Mouse (Mus musculus): ENCODE results near the gene 4930412O13Rik. TPM values are rescaled to one million over a fixed set of nuclear protein-coding genes. Genes with fewer than 3 reads are reported as not detected.

The 4930412O13Rik gene
- total and polyA plus RNA-seq, 3 experiments: not detected

GRCm38 (mm10) chr2:9883803-9884532 lies 2.9 kb downstream of the 4930412O13Rik start:
- in situ Hi-C loops (cut with MboI; ENCODE audit: low pct_ligation_motif_present, low pct_unique_long_range_greater_than_20kb, low sequenced_read_pairs): loop anchor here (25.0 kb wide), 1 partner anchor 422 kb away; no protein-coding TSS in a partner anchor

DNA sequence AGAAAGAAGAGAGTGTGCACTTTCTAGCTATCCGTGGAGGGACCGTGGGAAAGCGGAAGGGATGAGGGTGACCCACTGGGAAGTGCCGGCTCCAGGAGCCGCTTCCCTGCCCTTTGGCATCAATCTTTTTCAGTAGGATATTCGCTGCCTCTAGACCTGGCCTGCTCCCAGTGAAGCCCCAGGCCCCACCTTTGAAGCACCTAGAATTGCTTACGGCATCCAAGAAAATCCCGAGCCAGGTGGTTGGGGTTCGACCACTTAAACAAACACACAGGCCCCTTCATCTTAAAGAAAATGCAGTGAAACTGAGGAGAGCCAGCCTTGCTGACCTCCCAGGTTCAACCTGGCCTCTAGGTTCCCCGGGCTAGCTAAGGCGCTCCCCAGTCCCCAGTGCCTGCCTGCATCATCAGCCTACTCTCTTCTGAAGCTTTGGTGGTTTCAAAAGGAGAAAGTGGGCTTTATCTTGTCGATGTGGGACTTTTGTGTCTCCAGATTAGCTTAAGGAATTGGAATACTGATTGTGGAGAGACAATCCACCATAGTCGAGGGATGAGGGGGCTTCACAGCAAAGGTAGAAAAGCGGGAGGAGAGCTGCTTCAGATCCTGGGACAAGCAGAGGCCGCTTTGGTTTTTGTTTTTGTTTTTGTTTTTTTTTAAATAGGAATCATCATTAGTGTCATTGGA lies 3.6 kb downstream of the 4930412O13Rik start:
- in situ Hi-C loops (cut with MboI; ENCODE audit: low pct_ligation_motif_present, low pct_unique_long_range_greater_than_20kb, low sequenced_read_pairs) (loop anchor here (5.0 to 25.0 kb wide), 2 partner anchors 123 to 422 kb away; no protein-coding TSS in a partner anchor), dilution Hi-C loops (cut with MboI; ENCODE audit: extremely low pct_ligation_motif_present, extremely low pct_unique_long_range_greater_than_20kb, low sequenced_read_pairs) (no loop called here)
- TF ChIP-seq EP300 (IDR thresholded peaks at IDR 0.05; ENCODE audit: low read length) (no peak), MXI1 (IDR thresholded peaks at IDR 0.05; ENCODE audit: low read depth, low read length) (no peak), SIN3A (IDR thresholded peaks at IDR 0.05; ENCODE audit: low read length) (no peak), NRF1 (IDR thresholded peaks at IDR 0.05; ENCODE audit: low read depth, low read length) (no peak), ZC3H11A (IDR thresholded peaks at IDR 0.05; ENCODE audit: low read depth, low read length) (no peak), RAD21 (IDR thresholded peaks at IDR 0.05; ENCODE audit: low read depth, low read length) (no peak), POLR2AphosphoS2 (IDR thresholded peaks at IDR 0.05; ENCODE audit: low read depth, low read length) (no peak), ZNF384 (IDR thresholded peaks at IDR 0.05; ENCODE audit: low read depth, low read length) (no peak), HCFC1 (IDR thresholded peaks at IDR 0.05; ENCODE audit: low read depth, low read length) (no peak), NELFE (IDR thresholded peaks at IDR 0.05; ENCODE audit: low read depth, low read length) (no peak), PAX5 (IDR thresholded peaks at IDR 0.05; ENCODE audit: low read length) (no peak), SMC3 (IDR thresholded peaks at IDR 0.05; ENCODE audit: low read depth, low read length) (no peak), USF2 (conservative IDR thresholded peaks at IDR 0.05; ENCODE audit: low read depth, low read length) (no peak), TBP (conservative IDR thresholded peaks at IDR 0.05; ENCODE audit: low read depth, low read length) (no peak), ETS1 (conservative IDR thresholded peaks at IDR 0.05; ENCODE audit: low read depth, low read length) (no peak), CHD1 (IDR thresholded peaks at IDR 0.05; ENCODE audit: low read depth, low read length) (no peak), TCF12 (IDR thresholded peaks at IDR 0.05; ENCODE audit: low read depth, low read length) (no peak), MYC (IDR thresholded peaks at IDR 0.05; ENCODE audit: low read depth, low read length) (no peak), JUND (conservative IDR thresholded peaks at IDR 0.05; ENCODE audit: low read depth, low read length) (no peak), JUN (IDR thresholded peaks at IDR 0.05; ENCODE audit: insufficient read depth, low read depth, low read length) (no peak)
- no peak for DNase-seq (ENCODE audit: extremely low read depth)
- Histone ChIP-seq H3K79me2 (replicated peaks; ENCODE audit: control insufficient read depth, extremely low read depth, insufficient read depth, poor library complexity, severe bottlenecking) (no peaks in the 10 kb centered on the region), H3K9me3 (replicated peaks; ENCODE audit: low read length) (no peaks in the 10 kb centered on the region), H3K27ac (ENCODE audit: insufficient read depth, low read depth) (no peak overlapping the region), H3K9ac (ENCODE audit: insufficient read depth, low read depth) (no peak overlapping the region), H3K4me2 (ENCODE audit: insufficient read depth, low read depth, poor library complexity, severe bottlenecking) (no peak overlapping the region), H3K36me3 (replicated peaks in 1 of 2; ENCODE audit: control insufficient read depth in 1 of 2, insufficient read depth in 1 of 2, low read length in 1 of 2) (no peaks in the 10 kb centered on the region), H3K4me3 (replicated peaks in 1 of 3; ENCODE audit: low read depth in 2 of 3, low read length in 2 of 3, poor library complexity in 1 of 3) (no peak overlapping the region), H3K27me3 (replicated peaks) (no peaks in the 10 kb centered on the region), H3K4me1 (ENCODE audit: control insufficient read depth in 1 of 2, insufficient read depth in 2 of 2) (no peaks in the 10 kb centered on the region)

More at GRCm38 (mm10) chr2:9883803-9884532, 2.9 kb downstream of the 4930412O13Rik start:
- TF ChIP-seq MXI1 (IDR thresholded peaks at IDR 0.05; ENCODE audit: low read depth, low read length) (no peak), NELFE (IDR thresholded peaks at IDR 0.05; ENCODE audit: low read depth, low read length) (no peak), MAX (IDR thresholded peaks at IDR 0.05; ENCODE audit: low read length) (no peak), IRF4 (IDR thresholded peaks at IDR 0.05; ENCODE audit: low read depth, low read length) (no peak), HCFC1 (IDR thresholded peaks at IDR 0.05; ENCODE audit: low read depth, low read length) (no peak), ZKSCAN1 (IDR thresholded peaks at IDR 0.05; ENCODE audit: borderline replicate concordance, low read depth, low read length) (no peak), POLR2A (IDR thresholded peaks at IDR 0.05; ENCODE audit: low read depth, low read length) (no peak), MYC (IDR thresholded peaks at IDR 0.05; ENCODE audit: low read depth, low read length) (no peak), POLR2AphosphoS2 (IDR thresholded peaks at IDR 0.05; ENCODE audit: low read depth, low read length) (no peak), EP300 (IDR thresholded peaks at IDR 0.05; ENCODE audit: low read length) (no peak)
- no peaks in the 10 kb centered on the region for H3K27me3 ChIP-seq (replicated peaks)
- H3K36me3 ChIP-seq (replicated peaks in 1 of 2; ENCODE audit: control insufficient read depth in 1 of 2, insufficient read depth in 1 of 2, low read length in 1 of 2): no peaks in the 10 kb centered on the region
- no peaks in the 10 kb centered on the region for H3K79me2 ChIP-seq (replicated peaks; ENCODE audit: control insufficient read depth, extremely low read depth, insufficient read depth, poor library complexity, severe bottlenecking)
- no peak overlapping the region for H3K9ac ChIP-seq (ENCODE audit: insufficient read depth, low read depth)
- no peaks in the 10 kb centered on the region for H3K9me3 ChIP-seq (replicated peaks; ENCODE audit: low read length)
- dilution Hi-C loops (cut with MboI; ENCODE audit: extremely low pct_ligation_motif_present, extremely low pct_unique_long_range_greater_than_20kb, low sequenced_read_pairs): no loop called here
- no peak overlapping the region for H3K4me3 ChIP-seq (replicated peaks in 1 of 3; ENCODE audit: low read depth in 2 of 3, low read length in 2 of 3, poor library complexity in 1 of 3)
- DNase-seq (ENCODE audit: extremely low read depth): no peak
- no peaks in the 10 kb centered on the region for H3K4me1 ChIP-seq (ENCODE audit: control insufficient read depth in 1 of 2, insufficient read depth in 2 of 2)
- no peak overlapping the region for H3K4me2 ChIP-seq (ENCODE audit: insufficient read depth, low read depth, poor library complexity, severe bottlenecking)
- no peak overlapping the region for H3K27ac ChIP-seq (ENCODE audit: insufficient read depth, low read depth)
